11 mouse cellular contexts compared by ENCODE assay signal in genomic region chr14:100889163-100890157, GRCm38 (mm10).
A peak's percentile ranks its signal among the peaks of the same experiment; 100 is the strongest.
DNase-seq lines count a peak whose midpoint lies in the region; ATAC-seq and TF ChIP-seq lines count a peak whose summit lies in the region.
"Had no signal": no experiment of that assay in that cellular context is flagged by ENCODE, and none has a peak within 500 bp of the region (broad histone marks: within the 10 kb centered on the region; RNA-seq: fewer than 3 reads in every experiment).

No protein-coding gene starts in this region.

- no peaks in the 10 kb centered on the region for H3K27me3 ChIP-seq in liver, embryonic 14.5 days (ENCODE audit: control insufficient read depth, insufficient read depth, low read length)
- H3K27me3 ChIP-seq: hindbrain, embryonic 15.5 days; neural tube, embryonic 12.5 days had no signal

- no peak for TF ChIP-seq CTCF in liver, embryonic 14.5 days (IDR thresholded peaks at IDR 0.05; ENCODE audit: low read depth)

- no peaks in the 10 kb centered on the region for H3K36me3 ChIP-seq in liver, embryonic 14.5 days (replicated peaks; ENCODE audit: control insufficient read depth, insufficient read depth, low read depth)
- H3K36me3 ChIP-seq: hindbrain, embryonic 15.5 days; neural tube, embryonic 12.5 days had no signal

- H3K4me3 ChIP-seq in liver, embryonic 14.5 days (ENCODE audit: insufficient read depth in 1 of 2, low read depth in 2 of 2, low read length in 2 of 2): no peak overlapping the region
- H3K4me3 ChIP-seq: hindbrain, embryonic 15.5 days; neural tube, embryonic 12.5 days had no signal

- H3K27ac ChIP-seq in liver, embryonic 14.5 days: no peak overlapping the region
- H3K27ac ChIP-seq: hindbrain, embryonic 15.5 days; macrophage; neural tube, embryonic 12.5 days had no signal

- H3K9me3 ChIP-seq in liver, embryonic 14.5 days (ENCODE audit: control insufficient read depth, low read length): no peaks in the 10 kb centered on the region
- H3K9me3 ChIP-seq: hindbrain, embryonic 15.5 days; neural tube, embryonic 12.5 days had no signal

- H3K4me2 ChIP-seq in liver, embryonic 14.5 days (ENCODE audit: low read depth): no peak overlapping the region
- H3K4me2 ChIP-seq: hindbrain, embryonic 15.5 days; neural tube, embryonic 12.5 days had no signal

- ATAC-seq in liver, embryonic 14.5 days (ENCODE audit: insufficient read depth): 0 out of 2 replicates have a peak, but pooled peaks have one; percentile 21

- H3K9ac ChIP-seq in liver, embryonic 14.5 days (replicated peaks): no peak overlapping the region
- H3K9ac ChIP-seq: hindbrain, embryonic 15.5 days; neural tube, embryonic 12.5 days had no signal

- 38% methylated on average over 18 of the region's 18 CpGs for WGBS in liver, embryonic 14.5 days (ENCODE audit: insufficient replicate concordance)

- no peak for TF ChIP-seq EP300 in liver, embryonic 14.5 days (IDR thresholded peaks at IDR 0.05; ENCODE audit: low read depth)

- DNase-seq in adrenal gland, adult (ENCODE audit: inconsistent age in 2 of 2, low spot score in 1 of 2): peak; percentile 48 to 71
- DNase-seq in adrenal gland, postnatal 4 days (ENCODE audit: low spot score in 2 of 2): no peak
- peak; percentile 21 to 52 for DNase-seq in adrenal gland, postnatal 36 days
- peak; percentile 64 for DNase-seq in kidney, adult 9 months
- no peak for DNase-seq in liver, embryonic 14.5 days (ENCODE audit: low read depth in 3 of 3, low spot score in 3 of 3)
- DNase-seq in urinary bladder, postnatal 36 days (ENCODE audit: low spot score in 2 of 2): no peak
- DNase-seq in layer of hippocampus, adult 8-10 months (ENCODE audit: low spot score in 2 of 2): no peak
- DNase-seq in heart, adult 11 months: no peak

- H3K4me1 ChIP-seq in liver, embryonic 14.5 days (replicated peaks; ENCODE audit: control insufficient read depth in 2 of 2, insufficient read depth in 2 of 2, low read length in 1 of 2): peaks cover 0 to 3% of the 10 kb centered on the region in 2 experiments; a peak in 1 of 4 replicates
- H3K4me1 ChIP-seq: hindbrain, embryonic 15.5 days; neural tube, embryonic 12.5 days had no signal

Comparison
In these comparisons a context has a peak if more than half of its experiments do, and no peak if none do; other contexts are left out.
1. DNase-seq: peak in adrenal gland, adult (2 of 2), adrenal gland, postnatal 36 days (2 of 2) and kidney, adult 9 months (single experiment); none in adrenal gland, postnatal 4 days (0 of 2), liver, embryonic 14.5 days (0 of 3), urinary bladder, postnatal 36 days (0 of 2), layer of hippocampus, adult 8-10 months (0 of 2) and heart, adult 11 months (single experiment).